Mouse (Mus musculus) pancreas, adult 10 weeks (tissue): ENCODE results near the gene Olfr1440. TPM values are rescaled to one million over a fixed set of nuclear protein-coding genes. Genes with fewer than 3 reads are reported as not detected.

Experiments
- polyA plus RNA-seq: library from polyadenylated mRNA; stranded (reverse); fragments of 350-450 nt; fragmentation: Illumina TruSeq; extraction: RNeasy Lipid Tissue Mini Kit (QIAGEN cat#74804); gene quantifications from one replicate; pipeline ENCODE4 v1.2.3, GENCODE M21; 2015; ENCODE audit warnings: low read depth, low replicate concordance; ENCODE audit not compliant: insufficient read depth

Gene Olfr1440
- polyA plus RNA-seq, result not detected

GRCm38 (mm10) chr19:12386979-12387378 lies at the start of gene Olfr1440:
Olfr1440 (plus strand) TSS chr19:12387279.

GRCm38 (mm10) chr19:12417361-12417760 lies 30.3 kb downstream of the Olfr1440 start, which contains the start of gene Olfr1441:
Olfr1441 (plus strand) TSS chr19:12417433.

GRCm38 (mm10) chr19:12427605-12428004 lies 40.5 kb downstream of the Olfr1440 start, which contains the start of gene Pfpl:
Pfpl (plus strand) TSS chr19:12427905.

Other genes starting within 250 kb of the Olfr1440 start
- gene Olfr1555-ps1, start 217.2 kb upstream of the Olfr1440 start, polyA plus RNA-seq, result not detected
- not detected for gene Olfr1431, start 186.6 kb upstream of the Olfr1440 start, polyA plus RNA-seq
- gene Olfr1432, start 154.7 kb upstream of the Olfr1440 start, polyA plus RNA-seq, result not detected
- gene Olfr262, start 145.6 kb upstream of the Olfr1440 start, polyA plus RNA-seq, result not detected
- not detected for gene Olfr235, start 126.2 kb upstream of the Olfr1440 start, polyA plus RNA-seq
- not detected for gene Olfr1434, start 107.4 kb upstream of the Olfr1440 start, polyA plus RNA-seq
- not detected for gene Olfr1436, start 88.1 kb upstream of the Olfr1440 start, polyA plus RNA-seq
- gene Olfr1437, start 62.2 kb upstream of the Olfr1440 start, polyA plus RNA-seq, result not detected
- gene Olfr1438-ps1, start 51.4 kb upstream of the Olfr1440 start, polyA plus RNA-seq, result not detected
- not detected for gene Olfr1441, start 30.2 kb downstream of the Olfr1440 start, polyA plus RNA-seq
- gene Pfpl, start 40.6 kb downstream of the Olfr1440 start, polyA plus RNA-seq, result not detected
- gene Mpeg1, start 73.5 kb downstream of the Olfr1440 start, polyA plus RNA-seq, result 3.8 TPM
- gene Dtx4, start 114.2 kb downstream of the Olfr1440 start, polyA plus RNA-seq, result 5.9 TPM
- gene Fam111a, start 158.5 kb downstream of the Olfr1440 start, polyA plus RNA-seq, result 2.0 TPM
- gene Gm4952, start 212.7 kb downstream of the Olfr1440 start, polyA plus RNA-seq, result not detected
- not detected for gene Glyat, start 246.0 kb downstream of the Olfr1440 start, polyA plus RNA-seq